In genomic region chr10:80345122-80345521, GRCm38 (mm10) we compare ENCODE assay signal across 9 mouse cellular contexts. TPM values are rescaled to one million over a fixed set of nuclear protein-coding genes. Genes with fewer than 3 reads are reported as not detected.
DNase-seq lines count a peak whose midpoint lies in the region; ATAC-seq and TF ChIP-seq lines count a peak whose summit lies in the region.
"Had no signal": no experiment of that assay in that cellular context is flagged by ENCODE, and none has a peak within 500 bp of the region (broad histone marks: within the 10 kb centered on the region; RNA-seq: fewer than 3 reads in every experiment).

No protein-coding gene starts in this region.

- peaks cover 99% of the 10 kb centered on the region for H3K27me3 ChIP-seq in heart, embryonic 13.5 days (replicated peaks)
- peaks cover 50% of the 10 kb centered on the region for H3K27me3 ChIP-seq in liver, embryonic 14.5 days (ENCODE audit: control insufficient read depth, insufficient read depth, low read length)
- H3K27me3 ChIP-seq: Patski had no signal

- 6% methylated on average over 16 of the region's 16 CpGs for WGBS in heart, embryonic 13.5 days
- WGBS in liver, embryonic 14.5 days (ENCODE audit: insufficient replicate concordance): under 1% methylated on average over 16 of the region's 16 CpGs

- TF ChIP-seq EP300 in liver, embryonic 14.5 days (IDR thresholded peaks at IDR 0.05; ENCODE audit: low read depth): peak; percentile 35

- H3K9ac ChIP-seq in heart, embryonic 13.5 days: peak overlapping the region; percentile 61
- H3K9ac ChIP-seq in liver, embryonic 14.5 days (replicated peaks): peak overlapping the region; percentile 68

- H3K4me2 ChIP-seq in heart, embryonic 13.5 days: peak overlapping the region; percentile 64
- peak overlapping the region; percentile 90 for H3K4me2 ChIP-seq in liver, embryonic 14.5 days (ENCODE audit: low read depth)

- 0 out of 2 replicates have a peak, but pooled peaks have one; percentile 27 for TF ChIP-seq CTCF in liver, embryonic 14.5 days (IDR thresholded peaks at IDR 0.05; ENCODE audit: low read depth)

- peaks cover 74% of the 10 kb centered on the region for H3K4me1 ChIP-seq in heart, embryonic 13.5 days
- peaks cover 38 to 46% of the 10 kb centered on the region in 2 experiments for H3K4me1 ChIP-seq in liver, embryonic 14.5 days (replicated peaks; ENCODE audit: control insufficient read depth in 2 of 2, insufficient read depth in 2 of 2, low read length in 1 of 2)

- no peaks in the 10 kb centered on the region for H3K36me3 ChIP-seq in heart, embryonic 13.5 days
- no peaks in the 10 kb centered on the region for H3K36me3 ChIP-seq in liver, embryonic 14.5 days (replicated peaks; ENCODE audit: control insufficient read depth, insufficient read depth, low read depth)

- H3K27ac ChIP-seq in heart, embryonic 13.5 days (replicated peaks): no peak overlapping the region
- H3K27ac ChIP-seq in liver, embryonic 14.5 days: peak overlapping the region; percentile 99

- no peaks in the 10 kb centered on the region for H3K9me3 ChIP-seq in heart, embryonic 13.5 days
- H3K9me3 ChIP-seq in liver, embryonic 14.5 days (ENCODE audit: control insufficient read depth, low read length): no peaks in the 10 kb centered on the region

- intact Hi-C loops in heart, postnatal 14 days (cut with DNase I): no loop called here

- peak overlapping the region; percentile 3 for H3K4me3 ChIP-seq in heart, embryonic 13.5 days
- H3K4me3 ChIP-seq in liver, embryonic 14.5 days (ENCODE audit: insufficient read depth in 1 of 2, low read depth in 2 of 2, low read length in 2 of 2): peak overlapping the region; percentile 48 to 49

- ATAC-seq in heart, embryonic 13.5 days (ENCODE audit: extremely low read depth, insufficient number of reproducible peaks, low FRiP score, low TSS enrichment): no peak
- ATAC-seq in liver, embryonic 14.5 days (ENCODE audit: insufficient read depth): peak; percentile 33; the same call in 1 of the 2 replicates
- no peak for ATAC-seq in megakaryocyte progenitor cell, adult 5-6 weeks (replicated peaks; ENCODE audit: poor library complexity)
- ATAC-seq: Patski had no signal

- DNase-seq in heart, postnatal 14 days: no peak
- peak; percentile 53 for DNase-seq in urinary bladder, adult 2 months (ENCODE audit: low spot score)
- no peak for DNase-seq in urinary bladder, postnatal 10 days (ENCODE audit: low spot score)
- DNase-seq in liver, embryonic 14.5 days (ENCODE audit: low read depth in 3 of 3, low spot score in 3 of 3): peak in 2 of 3 experiments; percentile 61 to 64
- DNase-seq in left cerebral cortex, adult 8-10 months (ENCODE audit: low spot score in 2 of 2): no peak
- DNase-seq in cerebellum, adult 8-10 months: no peak

RNA-seq across cellular contexts. Expression of gene Adamtsl5, which starts 3.1 kb away (rescaled TPM):
- polyA plus RNA-seq in heart, embryonic 13.5 days (2015; fragmentation: Nextera tagmentation; extraction: Ambion mirVana): 6.5 and 8.3 TPM in 2 replicates
- 10 to 100 TPM; 43.8 to 44.5 TPM for total RNA-seq in heart, postnatal 14 days (2021)
- polyA plus RNA-seq in urinary bladder, adult 2 months (2012; rRNA removed): 57.9 and 65.7 TPM in 2 replicates
- 1.9 and 2.1 TPM in 2 replicates for polyA plus RNA-seq in liver, embryonic 14.5 days (2012; rRNA removed)
- polyA plus RNA-seq in liver, embryonic 14.5 days (2014; fragmentation: Nextera tagmentation; extraction: Ambion mirVana): 1.3 TPM in 2 replicates
- total RNA-seq in megakaryocyte progenitor cell, adult 5-6 weeks (2015): 0.15 and 0.25 TPM in 2 replicates
- 0.20 and 0.46 TPM in 2 replicates for total RNA-seq in megakaryocyte progenitor cell, adult 5-6 weeks (2017)
- 10 to 100 TPM; 10.7 to 12.1 (median 11.5) TPM for total RNA-seq in left cerebral cortex, adult 8-10 months (2022)

RNA-seq across cellular contexts. Expression of gene Plk5, which starts 11.1 kb away (rescaled TPM):
- polyA plus RNA-seq in heart, embryonic 13.5 days (2015; fragmentation: Nextera tagmentation; extraction: Ambion mirVana): not detected in 2 replicates
- under 1 TPM; 0.12 to 0.22 TPM for total RNA-seq in heart, postnatal 14 days (2021)
- 4.5 and 6.4 TPM in 2 replicates for polyA plus RNA-seq in urinary bladder, adult 2 months (2012; rRNA removed)
- polyA plus RNA-seq in liver, embryonic 14.5 days (2012; rRNA removed): 0.08 and 0.10 TPM in 2 replicates
- 0.09 TPM in 1 of 2 replicates, not detected in the other for polyA plus RNA-seq in liver, embryonic 14.5 days (2014; fragmentation: Nextera tagmentation; extraction: Ambion mirVana)
- total RNA-seq in megakaryocyte progenitor cell, adult 5-6 weeks (2015): not detected in 2 replicates
- total RNA-seq in megakaryocyte progenitor cell, adult 5-6 weeks (2017): not detected in 2 replicates
- total RNA-seq in left cerebral cortex, adult 8-10 months (2022): 10 to 100 TPM; 27.8 to 29.4 (median 28.7) TPM

RNA-seq across cellular contexts. Expression of gene Reep6, which starts 15.4 kb away (rescaled TPM):
- 2.6 and 4.4 TPM in 2 replicates for polyA plus RNA-seq in heart, embryonic 13.5 days (2015; fragmentation: Nextera tagmentation; extraction: Ambion mirVana)
- 1 to 10 TPM; 2.0 to 2.6 TPM for total RNA-seq in heart, postnatal 14 days (2021)
- polyA plus RNA-seq in urinary bladder, adult 2 months (2012; rRNA removed): 7.7 and 18.0 TPM in 2 replicates
- polyA plus RNA-seq in liver, embryonic 14.5 days (2012; rRNA removed): 23.6 and 29.2 TPM in 2 replicates
- polyA plus RNA-seq in liver, embryonic 14.5 days (2014; fragmentation: Nextera tagmentation; extraction: Ambion mirVana): 55.3 and 59.5 TPM in 2 replicates
- total RNA-seq in megakaryocyte progenitor cell, adult 5-6 weeks (2015): 2.7 and 3.8 TPM in 2 replicates
- 1.2 and 1.5 TPM in 2 replicates for total RNA-seq in megakaryocyte progenitor cell, adult 5-6 weeks (2017)
- total RNA-seq in left cerebral cortex, adult 8-10 months (2022): 10 to 100 TPM; 12.0 to 14.8 (median 13.6) TPM

RNA-seq across cellular contexts. Expression of gene Pcsk4, which starts 15.8 kb away (rescaled TPM):
- polyA plus RNA-seq in heart, embryonic 13.5 days (2015; fragmentation: Nextera tagmentation; extraction: Ambion mirVana): 1.8 and 2.1 TPM in 2 replicates
- total RNA-seq in heart, postnatal 14 days (2021): 1 to 10 TPM; 1.0 to 1.7 TPM
- 9.5 and 9.9 TPM in 2 replicates for polyA plus RNA-seq in urinary bladder, adult 2 months (2012; rRNA removed)
- polyA plus RNA-seq in liver, embryonic 14.5 days (2012; rRNA removed): 6.6 and 7.2 TPM in 2 replicates
- polyA plus RNA-seq in liver, embryonic 14.5 days (2014; fragmentation: Nextera tagmentation; extraction: Ambion mirVana): 3.1 and 3.2 TPM in 2 replicates
- total RNA-seq in megakaryocyte progenitor cell, adult 5-6 weeks (2015): 5.3 and 7.0 TPM in 2 replicates
- total RNA-seq in megakaryocyte progenitor cell, adult 5-6 weeks (2017): 0.67 and 1.8 TPM in 2 replicates
- total RNA-seq in left cerebral cortex, adult 8-10 months (2022): 10 to 100 TPM in 1 of 4 experiments, 1 to 10 TPM in 3; 6.7 to 10.2 (median 8.3) TPM

RNA-seq across cellular contexts. Expression of gene 2310011J03Rik, which starts 24.8 kb away (rescaled TPM):
- 36.0 and 36.6 TPM in 2 replicates for polyA plus RNA-seq in heart, embryonic 13.5 days (2015; fragmentation: Nextera tagmentation; extraction: Ambion mirVana)
- 10 to 100 TPM; 13.3 to 15.0 TPM for total RNA-seq in heart, postnatal 14 days (2021)
- polyA plus RNA-seq in urinary bladder, adult 2 months (2012; rRNA removed): 41.8 and 45.6 TPM in 2 replicates
- 24.3 and 24.7 TPM in 2 replicates for polyA plus RNA-seq in liver, embryonic 14.5 days (2012; rRNA removed)
- 29.4 and 29.5 TPM in 2 replicates for polyA plus RNA-seq in liver, embryonic 14.5 days (2014; fragmentation: Nextera tagmentation; extraction: Ambion mirVana)
- total RNA-seq in megakaryocyte progenitor cell, adult 5-6 weeks (2015): 22.9 and 24.2 TPM in 2 replicates
- total RNA-seq in megakaryocyte progenitor cell, adult 5-6 weeks (2017): 15.7 and 16.8 TPM in 2 replicates
- total RNA-seq in left cerebral cortex, adult 8-10 months (2022): 10 to 100 TPM; 25.7 to 29.0 (median 27.3) TPM

Comparison
In these comparisons a context has a peak if more than half of its experiments do, and no peak if none do; other contexts are left out.
1. DNase-seq: peak in urinary bladder, adult 2 months (single experiment) and liver, embryonic 14.5 days (2 of 3); none in heart, postnatal 14 days (0 of 2), urinary bladder, postnatal 10 days (single experiment), left cerebral cortex, adult 8-10 months (0 of 2) and cerebellum, adult 8-10 months (single experiment).
2. RNA of gene Adamtsl5, which starts 3.1 kb away (total RNA-seq): 43.8 to 44.5 TPM in heart, postnatal 14 days and 10.7 to 12.1 TPM in left cerebral cortex, adult 8-10 months; 0.15 to 0.46 TPM in megakaryocyte progenitor cell, adult 5-6 weeks; every median in the first group is over 4 times any median in the second.
3. RNA of gene Plk5, which starts 11.1 kb away (total RNA-seq): 27.8 to 29.4 TPM in left cerebral cortex, adult 8-10 months; 0.12 to 0.22 TPM in heart, postnatal 14 days and not detected in megakaryocyte progenitor cell, adult 5-6 weeks; every median in the first group is over 10 times any median in the second.